Mouse (Mus musculus) thymus, postnatal 4 days (tissue): ENCODE measurements around the gene Timm13.
A peak's percentile ranks its signal among the peaks of the same experiment; 100 is the strongest.

Experiments
- DNase-seq: peaks from one replicate; pipeline ENCODE4 v3.0.0; 2021

Gene Timm13

GRCm38 (mm10) chr10:80904004-80904693 lies 3.4 kb upstream of the Timm13 start:
- DNase-seq = no peak

GRCm38 (mm10) chr10:80903282-80903681 lies 2.5 kb upstream of the Timm13 start:
- no peak for DNase-seq

GRCm38 (mm10) chr10:80902273-80902940 lies 1.6 kb upstream of the Timm13 start:
- no peak for DNase-seq

GRCm38 (mm10) chr10:80901409-80902272 lies 872 bp upstream of the Timm13 start:
- no peak for DNase-seq

- no peak for DNase-seq
Observed at GRCm38 (mm10) chr10:80899591-80900317, 1.0 kb downstream of the Timm13 start.

- DNase-seq = no peak
Observed at GRCm38 (mm10) chr10:80899074-80899473, 1.7 kb downstream of the Timm13 start.

GRCm38 (mm10) chr10:80897861-80898510 lies 2.8 kb downstream of the Timm13 start:
- DNase-seq = no peak

GRCm38 (mm10) chr10:80896581-80897485 lies 3.9 kb downstream of the Timm13 start:
- no peak for DNase-seq

GRCm38 (mm10) chr10:80895697-80896096 lies 5.1 kb downstream of the Timm13 start:
- no peak for DNase-seq

- DNase-seq = no peak
Observed at GRCm38 (mm10) chr10:80895100-80895499, 5.7 kb downstream of the Timm13 start.

- no peak for DNase-seq
Observed at GRCm38 (mm10) chr10:80887181-80887580, 13.6 kb downstream of the Timm13 start.

GRCm38 (mm10) chr10:80881301-80881700 lies 19.5 kb downstream of the Timm13 start:
- peak; percentile 91 for DNase-seq

GRCm38 (mm10) chr10:80880901-80881300 lies 19.9 kb downstream of the Timm13 start:
- DNase-seq = no peak

GRCm38 (mm10) chr10:80880131-80880641 lies 20.6 kb downstream of the Timm13 start:
- DNase-seq = peak; percentile 83

GRCm38 (mm10) chr10:80876594-80876993 lies 24.2 kb downstream of the Timm13 start:
- DNase-seq = no peak

- peak; percentile 78 for DNase-seq
Observed at GRCm38 (mm10) chr10:80876028-80876427, 24.7 kb downstream of the Timm13 start.

- DNase-seq = no peak
Observed at GRCm38 (mm10) chr10:80874035-80874434, 26.7 kb downstream of the Timm13 start.

GRCm38 (mm10) chr10:80871581-80871980 lies 29.2 kb downstream of the Timm13 start, which contains the start of gene Tmprss9:
TSS of gene Tmprss9 (plus strand) at chr10:80871848.
- no peak for DNase-seq

GRCm38 (mm10) chr10:80870993-80871392 lies 29.8 kb downstream of the Timm13 start:
- no peak for DNase-seq

- no peak for DNase-seq
Observed at GRCm38 (mm10) chr10:80864446-80864845, 36.3 kb downstream of the Timm13 start.

- no peak for DNase-seq
Observed at GRCm38 (mm10) chr10:80862305-80862704, 38.5 kb downstream of the Timm13 start.
